Mouse (Mus musculus) G1E (cell line): ENCODE measurements at regions not wholly inside any gene's neighbourhood (a gene's known extent, or its start where the extent isn't known, plus 50 kb on each side); places are given as distances from the start of the nearest gene placed in this dataset.

Experiments
- CTCF ChIP-seq: IDR thresholded peaks from 2 replicates; pipeline ENCODE4 v1.5.1; 2012; ENCODE audit warnings: low read depth, low read length, inconsistent platforms, mixed read lengths
- GATA1 ChIP-seq: IDR thresholded peaks from 2 replicates; pipeline ENCODE4 v1.6.1; 2012; ENCODE audit warnings: borderline replicate concordance, low read length, inconsistent platforms, mixed read lengths
- GATA2 ChIP-seq: IDR thresholded peaks from 2 replicates; pipeline ENCODE4 v1.6.1; 2012; ENCODE audit warnings: low read depth, low read length, inconsistent platforms, borderline replicate concordance
- POLR2AphosphoS5 ChIP-seq: IDR thresholded peaks from 2 replicates; pipeline ENCODE4 v1.6.1; 2012; ENCODE audit warnings: low read depth, low read length, inconsistent platforms; ENCODE audit not compliant: insufficient replicate concordance
- TAL1 ChIP-seq: conservative IDR thresholded peaks from 2 replicates; pipeline ENCODE4 v1.6.1; 2012; ENCODE audit warnings: low read depth, low read length, inconsistent platforms, mixed read lengths

- TF ChIP-seq CTCF (no peak), GATA1 (no peak), TAL1 (no peak), GATA2 (no peak), POLR2AphosphoS5 (no peak)
Measured at GRCm38 (mm10) chr1:4598425-4598824, 209.3 kb upstream of the Gm37988 start.
